Mouse (Mus musculus) CD4-positive helper T cell, adult 2 months (primary cell): ENCODE measurements at regions not wholly inside any gene's neighbourhood (a gene's known extent, or its start where the extent isn't known, plus 50 kb on each side); places are given as distances from the start of the nearest gene placed in this dataset.

Experiments used
- DNase-seq: peaks from one replicate; pipeline ENCODE4 v3.0.0-alpha.2; 2012; ENCODE audit warnings: low read depth, missing footprints, low spot score

DNA sequence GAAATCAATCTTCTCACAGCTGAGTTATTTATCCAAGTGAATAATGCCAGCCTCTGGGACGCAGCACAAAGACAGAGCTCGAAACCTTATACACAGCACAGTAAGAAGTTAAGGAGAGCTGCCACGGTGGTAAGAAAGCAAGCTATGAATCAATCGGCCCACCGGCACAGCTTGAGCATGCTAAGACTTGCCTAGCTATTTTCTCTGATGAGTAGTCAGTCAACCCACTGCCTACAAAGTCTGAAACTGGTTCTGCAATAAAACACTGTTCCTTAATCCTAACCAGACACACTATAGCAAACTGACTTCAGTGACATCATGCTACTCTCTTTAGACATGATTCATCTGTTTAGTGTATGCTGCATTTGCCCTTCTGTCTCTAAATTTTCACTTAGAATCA is 268.7 kb downstream of the 1190002N15Rik start:
- DNase-seq: no peak

DNA sequence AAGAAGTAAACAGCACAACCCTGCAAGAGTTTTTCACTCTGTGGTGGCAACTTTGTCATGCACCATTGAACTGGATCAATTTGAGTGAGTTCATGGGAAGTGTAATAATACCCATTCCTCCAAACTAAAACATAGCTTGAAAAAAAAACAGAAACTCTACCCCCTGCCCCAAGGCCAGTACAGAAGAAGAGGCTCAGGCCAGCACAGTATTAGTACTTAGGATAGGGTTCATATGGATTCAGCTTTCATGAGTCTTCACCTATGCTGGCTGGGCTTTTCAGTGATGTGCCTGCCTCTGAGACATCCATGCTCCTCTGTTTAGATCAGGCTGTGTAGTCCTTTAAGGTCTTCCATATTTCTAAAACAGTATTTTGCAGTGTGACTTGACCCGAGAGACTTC is 270.6 kb downstream of the 1190002N15Rik start:
- no peak for DNase-seq

GRCm38 (mm10) chr9:94239479-94240241 is 298.2 kb downstream of the 1190002N15Rik start:
- DNase-seq: no peak

DNA sequence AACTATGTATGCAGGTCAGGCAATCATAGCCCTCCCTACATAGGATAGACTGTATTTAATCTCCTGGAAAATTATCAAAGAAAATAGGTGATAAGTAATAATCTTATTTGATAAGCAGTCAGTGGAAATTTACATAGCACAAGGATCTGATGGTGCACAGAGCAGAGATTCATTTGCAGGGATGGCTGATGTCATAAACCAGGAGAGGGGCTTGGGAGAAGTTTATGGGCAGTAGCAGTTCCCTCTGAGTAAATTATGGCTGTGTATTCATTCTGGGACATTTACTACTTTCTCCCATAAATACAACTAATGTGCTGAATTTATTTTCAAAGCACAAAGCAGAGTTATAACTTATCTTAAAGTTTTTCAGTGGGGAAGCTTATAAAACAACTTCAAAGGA is 299.3 kb downstream of the 1190002N15Rik start:
- DNase-seq: no peak

- DNase-seq: no peak
These were observed 308.3 kb downstream of the 1190002N15Rik start for GRCm38 (mm10) chr9:94229537-94229936.

DNA sequence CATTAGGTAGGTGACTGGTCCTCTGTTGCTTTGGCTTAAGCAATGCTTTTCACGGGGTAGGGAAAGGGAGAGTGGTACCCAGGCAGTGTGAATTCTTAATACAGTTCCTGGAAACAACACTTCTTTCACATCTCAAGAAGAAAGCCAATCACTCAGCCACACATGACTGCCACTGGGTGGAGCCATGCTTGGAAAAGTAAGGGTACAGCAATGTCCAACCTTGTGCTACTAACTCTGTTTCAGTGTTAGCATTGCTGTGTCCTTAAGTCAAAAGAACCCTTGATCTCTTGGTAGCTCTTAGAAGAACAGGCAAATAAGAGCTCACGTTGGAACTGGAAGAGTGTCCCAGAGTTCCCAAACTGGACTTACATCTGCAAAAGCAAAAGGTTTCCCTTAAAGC is 318.8 kb downstream of the 1190002N15Rik start:
- DNase-seq: no peak

- DNase-seq: no peak
These were observed 321.2 kb downstream of the 1190002N15Rik start for GRCm38 (mm10) chr9:94216414-94217279.

DNA sequence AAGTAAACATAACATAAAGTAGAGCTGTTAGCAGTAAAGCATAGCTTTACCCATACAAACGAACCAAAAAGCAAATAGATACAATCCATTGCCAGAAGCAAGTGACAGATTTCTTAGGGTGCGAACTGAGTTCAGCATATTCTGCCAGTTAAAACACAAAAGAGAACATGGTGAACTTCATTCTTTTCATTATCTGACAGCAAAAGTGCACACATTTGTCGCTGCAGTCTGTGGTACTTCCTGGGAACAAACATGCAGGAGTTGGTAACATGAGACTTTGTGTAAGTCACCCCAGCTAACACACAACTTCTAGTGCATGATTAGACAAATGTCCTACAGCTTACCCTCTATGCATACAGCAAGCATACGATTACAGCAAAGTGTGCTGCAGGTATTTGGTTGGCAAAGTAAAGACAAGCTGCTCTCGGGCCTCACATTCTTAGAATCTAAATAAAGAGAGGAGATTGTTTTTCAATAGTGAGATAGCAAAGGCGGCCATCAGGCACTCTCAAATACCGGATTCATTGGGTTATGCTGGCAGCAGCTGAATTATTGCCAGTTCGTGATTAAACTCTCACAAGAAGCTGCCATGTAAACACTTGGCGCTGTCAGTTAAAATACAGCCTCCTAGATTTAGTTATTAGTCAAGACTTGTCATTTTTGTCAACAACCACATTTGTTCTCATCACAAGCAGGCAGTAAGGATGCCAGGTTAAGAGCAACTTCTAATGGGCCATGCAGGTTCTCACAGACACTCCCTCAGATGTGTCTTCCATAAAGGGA is 327.2 kb downstream of the 1190002N15Rik start:
- DNase-seq: no peak

DNA sequence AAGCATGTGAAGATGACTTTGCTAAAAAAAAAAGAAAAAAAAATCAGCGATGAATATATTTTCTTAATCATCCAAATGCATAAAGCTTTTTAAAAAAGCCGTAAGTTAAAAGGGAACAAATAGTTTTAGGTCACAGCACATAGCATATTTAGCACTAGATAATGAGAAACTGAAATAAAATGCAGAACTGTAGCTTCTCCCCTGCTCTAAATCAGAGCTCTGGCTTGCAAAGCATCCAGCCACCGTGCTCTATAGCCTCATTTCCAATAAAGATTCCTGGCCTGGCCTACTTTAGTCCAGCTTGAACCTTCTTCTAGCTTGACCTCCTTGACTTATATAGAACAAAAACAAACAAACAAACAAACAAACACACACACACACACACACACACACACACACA is 328.9 kb downstream of the 1190002N15Rik start:
- no peak for DNase-seq

GRCm38 (mm10) chr9:94200892-94201291 is 337.0 kb downstream of the 1190002N15Rik start:
- no peak for DNase-seq

GRCm38 (mm10) chr9:94199864-94200263 is 338.0 kb downstream of the 1190002N15Rik start:
- no peak for DNase-seq

GRCm38 (mm10) chr9:94191083-94191482 is 346.8 kb downstream of the 1190002N15Rik start:
- DNase-seq: no peak

DNA sequence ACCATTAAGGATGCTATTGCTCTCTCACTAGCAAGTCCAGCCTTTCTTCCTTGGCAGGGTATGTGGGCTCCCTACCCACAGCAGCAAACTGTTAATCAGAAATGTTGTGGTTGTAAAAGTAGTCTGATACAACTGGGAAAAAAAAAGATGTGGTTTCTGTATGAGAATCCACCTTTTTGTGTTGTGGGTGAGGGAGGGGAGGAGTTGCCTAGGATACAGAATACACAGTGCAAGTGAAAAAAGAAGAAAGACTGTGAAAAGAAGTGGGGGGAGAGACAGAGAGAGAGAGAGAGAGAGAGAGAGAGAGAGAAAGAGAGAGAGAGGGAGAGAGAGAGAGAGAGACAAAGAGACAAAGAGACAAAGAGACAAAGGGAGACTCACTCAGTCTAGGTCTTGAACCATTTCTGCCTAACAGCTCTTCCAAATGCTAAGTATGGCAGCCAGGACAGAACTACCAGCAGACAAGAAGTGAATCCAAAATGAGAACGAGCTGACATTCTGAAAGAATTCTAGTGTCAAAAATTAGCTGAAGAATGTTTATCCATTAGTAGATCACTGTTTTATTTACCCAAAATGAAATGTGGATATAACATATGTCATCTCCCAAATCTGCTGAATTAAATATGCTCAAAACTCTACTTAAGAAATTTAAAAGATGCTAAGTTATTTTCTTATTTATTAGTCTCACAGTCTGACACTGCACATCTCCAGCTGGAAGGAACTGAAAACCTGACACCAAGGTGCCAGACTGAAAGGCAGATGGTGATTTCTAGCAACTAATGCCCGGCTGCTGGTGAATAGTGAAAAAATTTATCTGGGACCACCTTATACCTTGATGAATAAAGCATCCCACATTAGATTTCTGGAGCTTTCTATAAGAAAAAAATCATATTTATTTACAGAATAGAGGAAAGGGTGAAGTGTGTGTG is 347.7 kb downstream of the 1190002N15Rik start:
- DNase-seq: no peak

DNA sequence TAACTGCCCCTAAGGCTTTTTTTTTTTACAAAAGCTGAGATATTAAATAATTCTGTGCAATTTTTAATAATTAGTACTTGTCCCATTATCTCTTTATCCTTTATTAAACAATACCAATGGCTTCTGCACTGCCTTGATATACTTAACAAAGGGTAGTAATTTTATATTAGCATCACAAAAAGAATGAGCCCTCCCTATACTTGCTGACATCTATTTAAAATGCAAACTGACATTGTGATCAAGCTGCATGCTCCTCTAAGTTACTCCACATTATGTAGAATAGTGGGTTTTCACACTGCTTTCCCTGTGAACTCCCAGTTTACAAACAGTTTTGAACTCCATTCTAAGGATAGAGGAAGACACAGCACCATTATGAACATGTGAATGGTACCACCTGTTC is 349.8 kb downstream of the 1190002N15Rik start:
- DNase-seq: no peak

- no peak for DNase-seq
These were observed 367.8 kb downstream of the 1190002N15Rik start for GRCm38 (mm10) chr9:94169905-94170612.

- DNase-seq: no peak
These were observed 374.2 kb downstream of the 1190002N15Rik start for GRCm38 (mm10) chr9:94163671-94164070.

DNA sequence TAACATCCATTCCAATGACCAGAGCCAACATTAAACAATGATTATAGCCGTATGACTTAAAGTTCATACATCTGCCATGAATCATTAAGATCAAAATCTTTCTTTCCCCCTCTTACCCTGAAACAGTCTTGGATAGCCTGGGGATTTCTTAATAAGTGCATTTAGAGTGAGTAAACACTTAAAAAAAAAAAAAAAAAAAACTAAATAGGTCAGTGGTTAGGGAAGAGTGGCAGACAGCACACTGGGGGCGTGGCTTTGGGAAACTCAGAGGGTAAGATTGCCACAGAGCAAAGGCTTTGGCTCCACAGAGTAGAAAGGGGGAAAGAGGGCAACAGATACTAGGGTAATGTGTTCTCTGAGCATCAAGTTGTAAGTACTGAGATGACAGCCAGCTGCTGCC is 382.3 kb downstream of the 1190002N15Rik start:
- DNase-seq: no peak

GRCm38 (mm10) chr9:94148474-94148873 is 389.4 kb downstream of the 1190002N15Rik start:
- DNase-seq: no peak

- no peak for DNase-seq
These were observed 391.1 kb downstream of the 1190002N15Rik start for GRCm38 (mm10) chr9:94146787-94147186.

DNA sequence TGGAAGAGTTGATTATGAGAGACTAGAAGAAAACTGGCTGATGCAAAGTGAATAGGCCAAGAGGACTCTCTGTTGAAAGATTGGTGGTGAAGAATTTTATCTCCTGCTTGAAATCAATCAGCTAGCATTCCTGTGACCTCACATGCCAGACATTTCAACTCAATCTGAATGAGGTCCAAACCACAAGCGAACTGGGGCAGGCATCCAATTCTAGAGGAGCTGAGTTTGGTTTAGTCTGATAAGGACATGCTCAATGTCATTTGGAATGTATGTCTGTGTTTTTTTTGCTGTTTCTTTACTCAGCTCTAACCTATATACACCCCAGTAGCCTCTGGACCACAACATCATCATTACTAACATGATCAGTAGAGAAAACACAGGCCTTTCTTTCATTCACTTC is 401.4 kb downstream of the 1190002N15Rik start:
- no peak for DNase-seq
